Mouse (Mus musculus) G1E (cell line): Measurements from ENCODE around the gene Pcsk4. TPM values are rescaled to one million over a fixed set of nuclear protein-coding genes. Genes with fewer than 3 reads are reported as not detected.

Source experiments
- ATAC-seq: 2 replicates; pipeline ENCODE4 v1.8.0; 2016; ENCODE audit warnings: mild to moderate bottlenecking; ENCODE audit not compliant: insufficient number of reproducible peaks, poor library complexity, low FRiP score, severe bottlenecking; ENCODE audit errors: extremely low read depth
- DNase-seq: peaks from one replicate; pipeline ENCODE4 v3.0.0; 2012; ENCODE audit warnings: low spot score
- H3K27me3 ChIP-seq: 2 replicates; pipeline ENCODE4 v1.6.1; 2012; ENCODE audit warnings: mild to moderate bottlenecking, low read length, inconsistent platforms; ENCODE audit not compliant: insufficient read depth
- H3K36me3 ChIP-seq: replicated peaks from 2 replicates; pipeline ENCODE3; 2012; ENCODE audit warnings: mild to moderate bottlenecking, inconsistent platforms
- H3K4me1 ChIP-seq: 2 replicates; pipeline ENCODE4 v1.6.1; 2012; ENCODE audit warnings: low read depth, low read length, inconsistent platforms, mixed read lengths; ENCODE audit not compliant: insufficient read depth
- H3K4me3 ChIP-seq: 2 replicates; pipeline ENCODE4 v1.5.1; 2012; ENCODE audit warnings: low read depth, mild to moderate bottlenecking, inconsistent platforms, low read length, moderate library complexity, mixed read lengths
- H3K9me3 ChIP-seq: replicated peaks from 2 replicates; pipeline ENCODE4 v1.6.1; 2012; ENCODE audit warnings: inconsistent platforms
- CTCF ChIP-seq: IDR thresholded peaks from 2 replicates; pipeline ENCODE4 v1.5.1; 2012; ENCODE audit warnings: low read depth, low read length, inconsistent platforms, mixed read lengths
- GATA1 ChIP-seq: IDR thresholded peaks from 2 replicates; pipeline ENCODE4 v1.6.1; 2012; ENCODE audit warnings: borderline replicate concordance, low read length, inconsistent platforms, mixed read lengths
- GATA2 ChIP-seq: IDR thresholded peaks from 2 replicates; pipeline ENCODE4 v1.6.1; 2012; ENCODE audit warnings: low read depth, low read length, inconsistent platforms, borderline replicate concordance
- POLR2AphosphoS5 ChIP-seq: IDR thresholded peaks from 2 replicates; pipeline ENCODE4 v1.6.1; 2012; ENCODE audit warnings: low read depth, low read length, inconsistent platforms; ENCODE audit not compliant: insufficient replicate concordance
- TAL1 ChIP-seq: conservative IDR thresholded peaks from 2 replicates; pipeline ENCODE4 v1.6.1; 2012; ENCODE audit warnings: low read depth, low read length, inconsistent platforms, mixed read lengths
- polyA plus RNA-seq: library from polyadenylated mRNA; stranded (reverse); fragments of >175 nt; gene quantifications from 2 replicates; pipeline ENCODE4 v1.2.3, GENCODE M21; 2012
- total RNA-seq, 2 experiments: library from RNA; stranded (forward) in 1 of 2; stranded (reverse) in 1 of 2; fragments of 200-1000 nt in 1 of 2; fragments of >200 nt in 1 of 2; fragmentation: Nextera tagmentation in 1 of 2; gene quantifications; 2 replicates each; pipeline ENCODE4 v1.2.3; 2014 to 2017

Pcsk4 gene
- total and polyA plus RNA-seq, 3 experiments = 0.87 to 12.4 (median 6.7) TPM

DNA sequence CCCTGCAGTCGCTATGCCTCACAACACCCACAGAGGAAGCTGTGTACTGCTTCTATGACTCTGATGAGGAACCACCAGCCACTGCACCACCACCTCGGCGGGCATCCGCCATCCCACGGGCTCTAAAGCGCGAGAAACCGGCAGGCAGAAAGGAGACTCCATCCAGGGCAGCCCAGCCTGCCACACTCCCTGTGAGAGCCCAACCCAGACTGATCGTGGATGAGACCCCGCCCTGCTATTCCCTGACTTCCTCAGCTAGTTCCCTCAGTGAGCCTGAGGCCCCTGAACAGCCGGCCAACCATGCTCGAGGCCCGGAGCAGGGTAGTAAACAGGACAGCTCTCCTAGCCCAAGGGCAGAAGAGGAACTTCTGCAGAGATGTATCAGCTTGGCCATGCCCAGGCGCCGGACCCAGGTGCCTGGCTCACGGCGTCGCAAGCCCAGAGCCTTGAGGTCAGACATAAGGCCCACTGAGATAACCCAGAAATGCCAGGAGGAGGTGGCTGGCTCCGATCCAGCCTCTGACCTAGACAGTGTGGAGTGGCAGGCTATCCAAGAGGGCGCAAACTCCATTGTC is 15.6 kb downstream of the Pcsk4 start:
- Histone ChIP-seq H3K27me3 (peaks cover 48% of the 10 kb centered on the region), H3K36me3 (peaks cover 42% of the 10 kb centered on the region), H3K4me3 (no peak overlapping the region), H3K9me3 (peaks cover 4% of the 10 kb centered on the region), H3K4me1 (peaks cover 53% of the 10 kb centered on the region)
- ATAC-seq = no peak
- TF ChIP-seq TAL1 (no peak), CTCF (no peak), GATA2 (no peak), POLR2AphosphoS5 (no peak), GATA1 (no peak)
- DNase-seq = no peak

DNA sequence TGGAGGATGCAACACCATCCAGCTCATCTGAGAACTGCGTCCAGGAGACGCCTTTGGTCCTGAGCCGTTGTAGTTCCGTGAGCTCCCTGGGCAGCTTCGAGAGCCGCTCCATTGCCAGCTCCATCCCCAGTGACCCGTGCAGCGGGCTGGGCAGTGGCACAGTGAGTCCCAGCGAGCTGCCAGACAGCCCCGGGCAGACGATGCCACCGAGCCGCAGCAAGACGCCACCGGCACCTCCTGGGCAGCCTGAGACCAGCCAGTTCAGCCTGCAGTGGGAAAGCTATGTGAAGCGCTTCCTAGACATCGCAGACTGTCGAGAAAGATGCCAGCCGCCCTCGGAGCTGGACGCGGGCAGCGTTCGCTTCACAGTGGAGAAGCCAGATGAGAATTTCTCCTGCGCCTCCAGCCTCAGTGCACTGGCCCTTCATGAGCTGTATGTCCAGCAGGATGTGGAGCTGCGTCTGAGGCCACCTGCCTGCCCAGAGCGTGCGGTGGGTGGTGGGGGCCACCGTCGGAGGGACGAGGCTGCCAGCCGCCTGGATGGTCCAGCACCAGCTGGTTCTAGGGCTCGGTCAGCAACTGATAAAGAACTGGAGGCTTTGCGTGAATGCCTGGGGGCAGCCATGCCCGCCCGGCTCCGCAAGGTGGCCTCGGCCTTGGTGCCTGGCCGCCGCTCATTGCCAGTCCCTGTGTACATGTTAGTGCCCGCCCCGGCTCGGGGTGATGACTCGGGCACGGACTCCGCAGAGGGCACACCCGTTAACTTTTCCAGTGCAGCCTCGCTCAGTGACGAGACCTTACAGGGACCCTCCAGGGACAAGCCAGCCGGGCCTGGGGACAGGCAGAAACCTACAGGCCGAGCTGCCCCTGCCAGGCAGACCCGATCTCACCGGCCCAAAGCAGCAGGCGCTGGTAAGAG is 16.5 kb downstream of the Pcsk4 start:
- H3K27me3 ChIP-seq = peaks cover 57% of the 10 kb centered on the region
- peaks cover 46% of the 10 kb centered on the region for H3K4me1 ChIP-seq
- DNase-seq = no peak
- H3K36me3 ChIP-seq = peaks cover 34% of the 10 kb centered on the region
- TF ChIP-seq CTCF = no peak
- no peak for TF ChIP-seq GATA2
- TF ChIP-seq POLR2AphosphoS5 = no peak
- no peak for TF ChIP-seq TAL1
- no peak for TF ChIP-seq GATA1
- H3K9me3 ChIP-seq = peaks cover 4% of the 10 kb centered on the region
- H3K4me3 ChIP-seq = no peak overlapping the region
- ATAC-seq = no peak

DNA sequence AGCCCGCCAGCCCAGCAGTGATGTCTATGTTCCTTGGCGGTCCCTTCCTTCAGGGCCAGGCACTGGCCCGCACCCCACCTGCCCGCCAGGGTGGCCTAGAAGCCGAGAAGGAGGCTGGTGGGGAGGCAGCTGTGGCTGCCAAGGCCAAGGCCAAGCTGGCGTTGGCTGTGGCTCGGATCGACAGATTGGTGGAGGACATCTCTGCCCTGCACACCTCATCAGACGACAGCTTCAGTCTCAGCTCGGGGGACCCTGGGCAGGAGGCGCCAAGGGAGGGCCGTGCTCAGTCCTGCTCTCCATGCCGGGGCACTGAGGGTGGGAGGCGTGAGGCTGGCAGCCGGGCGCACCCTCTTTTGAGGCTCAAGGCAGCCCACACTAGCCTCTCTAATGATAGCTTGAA is 17.7 kb downstream of the Pcsk4 start:
- Histone ChIP-seq H3K27me3 (peaks cover 70% of the 10 kb centered on the region), H3K36me3 (peaks cover 21% of the 10 kb centered on the region), H3K4me1 (peaks cover 33% of the 10 kb centered on the region), H3K9me3 (peaks cover 4% of the 10 kb centered on the region), H3K4me3 (no peak overlapping the region)
- ATAC-seq = no peak
- TF ChIP-seq POLR2AphosphoS5 = no peak
- TF ChIP-seq TAL1 = no peak
- TF ChIP-seq GATA1 = no peak
- TF ChIP-seq GATA2 = no peak
- TF ChIP-seq CTCF = no peak
- no peak for DNase-seq

DNA sequence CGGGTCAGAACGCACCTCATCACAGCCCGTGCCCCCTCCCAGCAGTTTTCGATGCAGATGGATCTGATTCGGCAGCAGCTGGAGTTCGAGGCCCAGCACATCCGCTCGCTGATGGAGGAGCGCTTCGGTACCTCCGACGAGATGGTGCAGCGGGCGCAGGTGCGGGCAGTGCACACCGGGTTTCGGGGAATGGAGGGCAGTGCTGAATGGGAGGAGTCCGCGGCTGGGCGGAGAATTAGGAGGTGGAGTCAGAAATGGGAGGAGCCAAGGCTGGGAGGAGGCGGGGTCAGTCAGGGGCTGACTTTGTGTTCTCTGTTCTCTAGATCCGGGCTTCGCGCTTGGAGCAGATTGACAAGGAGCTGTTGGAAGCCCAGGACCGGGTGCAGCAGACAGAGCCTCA is 24.4 kb downstream of the Pcsk4 start:
- Histone ChIP-seq H3K27me3 (peaks cover 92% of the 10 kb centered on the region), H3K4me1 (peaks cover 14% of the 10 kb centered on the region), H3K9me3 (no peaks in the 10 kb centered on the region), H3K36me3 (no peaks in the 10 kb centered on the region), H3K4me3 (peak overlapping the region; percentile 14; the same call in 1 of the 2 replicates)
- TF ChIP-seq GATA1 (no peak), TAL1 (no peak), POLR2AphosphoS5 (no peak), CTCF (no peak), GATA2 (no peak)
- ATAC-seq = no peak
- DNase-seq = no peak

DNA sequence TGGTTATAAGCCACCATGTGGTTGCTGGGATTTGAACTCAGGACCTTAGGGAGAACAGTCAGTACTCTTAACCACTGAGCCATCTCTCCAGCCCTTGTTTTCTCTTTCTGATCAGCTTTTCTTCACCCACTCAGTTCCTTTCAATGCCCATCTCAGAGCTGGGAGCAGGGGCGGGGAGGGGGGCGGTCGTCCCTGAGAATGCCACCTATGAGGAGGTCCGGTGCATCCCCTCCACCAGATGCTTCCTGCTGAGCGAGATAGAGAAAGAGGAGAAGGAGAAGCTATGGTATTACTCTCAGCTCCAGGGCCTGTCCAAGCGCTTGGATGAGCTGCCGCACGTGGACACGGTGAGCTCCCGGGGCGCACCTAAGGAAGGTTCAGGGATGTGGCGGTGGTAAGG is 24.8 kb downstream of the Pcsk4 start:
- peaks cover 14% of the 10 kb centered on the region for H3K4me1 ChIP-seq
- no peak for DNase-seq
- TF ChIP-seq CTCF = no peak
- TF ChIP-seq GATA2 = no peak
- no peak for TF ChIP-seq POLR2AphosphoS5
- no peak for TF ChIP-seq GATA1
- no peak for TF ChIP-seq TAL1
- peak overlapping the region; percentile 14; the same call in 1 of the 2 replicates for H3K4me3 ChIP-seq
- H3K27me3 ChIP-seq = peaks cover 93% of the 10 kb centered on the region
- no peaks in the 10 kb centered on the region for H3K36me3 ChIP-seq
- ATAC-seq = no peak
- no peaks in the 10 kb centered on the region for H3K9me3 ChIP-seq

DNA sequence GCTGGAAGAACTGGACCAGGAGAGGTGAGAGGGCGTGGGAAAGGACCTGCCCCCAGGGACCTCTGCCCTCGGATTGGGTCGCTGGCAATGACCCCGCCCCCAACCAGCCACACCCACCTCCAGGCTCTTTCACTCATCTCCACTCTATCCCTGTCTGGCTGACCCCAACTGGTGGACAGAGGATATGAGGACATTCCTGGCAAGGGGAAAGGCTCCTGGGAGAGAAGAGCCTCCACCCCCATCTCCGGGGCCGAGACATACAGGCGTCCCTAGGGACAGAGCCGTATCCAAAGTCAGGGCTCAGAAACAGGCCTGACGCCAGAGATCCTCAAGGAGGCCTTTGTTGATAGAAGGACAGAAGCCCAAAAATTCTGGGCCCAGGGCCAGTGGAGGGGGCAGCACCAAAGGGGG is 26.8 kb downstream of the Pcsk4 start:
- no peak for TF ChIP-seq CTCF
- no peaks in the 10 kb centered on the region for H3K36me3 ChIP-seq
- no peak overlapping the region for H3K4me3 ChIP-seq
- DNase-seq (no peak), ATAC-seq (no peak)
- no peaks in the 10 kb centered on the region for H3K9me3 ChIP-seq
- peaks cover 92% of the 10 kb centered on the region for H3K27me3 ChIP-seq
- H3K4me1 ChIP-seq = peaks cover 18% of the 10 kb centered on the region
